Mouse (Mus musculus) embryonic facial prominence, embryonic 14.5 days (tissue): Measurements from ENCODE around the gene Zscan4f. TPM values are rescaled to one million over a fixed set of nuclear protein-coding genes. Genes with fewer than 3 reads are reported as not detected.
"Not testable (repeated sequence)": the region's sequence is repeated elsewhere in the genome, so short reads cannot be mapped to it uniquely, and the experiment has no call there.

ENCODE experiments used
- ATAC-seq: fragments of 200-750 bp; cut with Nextera tagmentation; 2 replicates; pipeline ENCODE4 v1.8.0; 2017; ENCODE audit warnings: low read depth, moderate number of reproducible peaks, moderate TSS enrichment
- DNase-seq: peaks from one replicate; pipeline ENCODE4 v3.0.0-alpha.2; 2015; ENCODE audit warnings: low spot score
- H3K27ac ChIP-seq: fragments of 300-500 bp; sonication (generic); replicated peaks from 2 replicates; pipeline ENCODE4 v1.5.1; 2014; ENCODE audit warnings: low read depth, mild to moderate bottlenecking, low read length, moderate library complexity
- H3K27me3 ChIP-seq: fragments of 300-500 bp; sonication (generic); replicated peaks from 2 replicates; pipeline ENCODE4 v1.6.1; 2014; ENCODE audit warnings: low read length; ENCODE audit not compliant: control insufficient read depth, insufficient read depth
- H3K36me3 ChIP-seq: fragments of 300-500 bp; sonication (generic); 2 replicates; pipeline ENCODE4 v1.6.1; 2014; ENCODE audit warnings: low read length, mixed read lengths; ENCODE audit not compliant: control insufficient read depth, insufficient read depth
- H3K4me1 ChIP-seq: fragments of 300-500 bp; sonication (generic); 2 replicates; pipeline ENCODE4 v1.6.1; 2014; ENCODE audit warnings: antibody characterized with exemption, low read length; ENCODE audit not compliant: control insufficient read depth, insufficient read depth
- H3K4me2 ChIP-seq: fragments of 300-500 bp; sonication (generic); 2 replicates; pipeline ENCODE4 v1.6.1; 2014; ENCODE audit warnings: low read depth, mild to moderate bottlenecking, low read length, moderate library complexity, mixed read lengths
- H3K4me3 ChIP-seq: fragments of 300-500 bp; sonication (generic); 2 replicates; pipeline ENCODE4 v1.5.1; 2014; ENCODE audit warnings: low read depth, mild to moderate bottlenecking, low read length
- H3K9ac ChIP-seq: fragments of 300-500 bp; sonication (generic); 2 replicates; pipeline ENCODE4 v1.6.1; 2014; ENCODE audit warnings: low read depth, mild to moderate bottlenecking, low read length, moderate library complexity, mixed read lengths
- H3K9me3 ChIP-seq: fragments of 300-500 bp; sonication (generic); 2 replicates; pipeline ENCODE4 v1.6.1; 2016; ENCODE audit warnings: low read length; ENCODE audit not compliant: control insufficient read depth
- whole genome bisulfite sequencing: fragments of 180-500 bp; shearing (Covaris S2); extraction: QIAGEN DNeasy Blood & Tissue Kit; methylation state at CpG from one replicate; pipeline ENCODE4 v1.1.7; 2014; 5-methylcytosine and 5-hydroxymethylcytosine counted together
- microRNA-seq: library from miRNA; unstranded; fragments of <30 nt; microRNA quantifications from one replicate; pipeline ENCODE4, GENCODE M21; 2016; ENCODE audit warnings: borderline number of aligned reads
- polyA plus RNA-seq: library from polyadenylated mRNA; unstranded; fragments of >200 nt; fragmentation: Nextera tagmentation; extraction: Ambion mirVana; gene quantifications from 2 replicates; pipeline ENCODE4 v1.2.1, GENCODE M21; 2014

Zscan4f gene
- not detected in 2 replicates for polyA plus RNA-seq

DNA sequence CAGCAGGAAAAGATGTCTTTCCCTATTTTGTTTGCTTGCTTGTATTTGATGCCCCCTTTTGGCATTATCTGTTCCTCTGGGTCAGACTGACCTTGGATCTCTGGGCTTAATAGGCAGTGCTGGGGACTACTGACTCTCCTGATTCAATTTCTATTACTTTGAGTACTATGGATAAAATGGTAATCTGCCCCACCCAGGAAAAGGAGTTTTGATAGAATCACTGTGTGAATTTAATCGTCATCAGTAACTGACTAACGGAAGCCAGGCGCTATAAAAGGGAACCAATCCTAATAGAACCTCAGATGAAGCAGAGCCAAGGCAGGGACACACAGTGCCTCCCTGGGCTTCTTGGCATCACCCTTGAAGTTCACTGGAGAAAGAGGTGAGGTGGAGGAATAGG, at the start of gene Zscan4f:
TSS of gene Zscan4f (plus strand) at position 301 of the 400 bp plus-strand sequence.
- not testable (repeated sequence) for ATAC-seq, H3K4me1 ChIP-seq

DNA sequence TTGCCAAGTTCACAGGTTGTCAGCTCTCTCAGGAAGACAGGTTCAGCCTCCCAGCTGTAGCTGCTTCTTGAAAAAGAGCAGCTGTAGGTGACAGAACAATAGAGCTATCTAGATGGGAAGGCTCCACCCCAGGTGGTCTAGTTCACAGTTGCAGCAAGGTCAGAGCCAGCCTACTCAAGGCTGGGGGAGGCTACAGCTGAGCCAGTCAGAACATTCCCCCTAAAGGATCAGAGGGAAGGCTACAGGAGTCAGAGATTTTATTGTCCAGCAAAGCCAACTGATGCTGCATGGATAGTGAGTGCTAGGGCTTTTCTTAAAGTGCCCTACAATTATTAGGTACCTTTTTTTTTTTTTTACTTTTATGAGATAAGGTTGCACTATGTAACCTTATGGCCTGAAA, 13.1 kb upstream of the Zscan4f start:
- ATAC-seq, H3K9me3 ChIP-seq, H3K4me3 ChIP-seq, DNase-seq, H3K27ac ChIP-seq, H3K4me2 ChIP-seq, H3K36me3 ChIP-seq, H3K27me3 ChIP-seq, H3K4me1 ChIP-seq, H3K9ac ChIP-seq: not testable (repeated sequence)

More for the DNA sequence above, at the start of gene Zscan4f:
- not testable (repeated sequence) for DNase-seq, H3K9ac ChIP-seq, H3K4me2 ChIP-seq, H3K4me3 ChIP-seq, H3K27ac ChIP-seq, H3K9me3 ChIP-seq, H3K27me3 ChIP-seq, H3K36me3 ChIP-seq
- 91% methylated on average over 3 of the region's 3 CpGs for WGBS

Small RNAs within 50 kb of the gene (microRNA-seq; reads per million reads assigned to microRNA genes)
- not detected for gene Gm23087

Other genes starting within 250 kb of the Zscan4f start
- not detected in 2 replicates for gene Zscan4d, start 231.8 kb upstream of the Zscan4f start, polyA plus RNA-seq
- gene Zscan4e, start 87.2 kb upstream of the Zscan4f start, polyA plus RNA-seq = not detected in 2 replicates
- not detected in 2 replicates for gene Zscan4-ps2, start 116.4 kb downstream of the Zscan4f start, polyA plus RNA-seq
- gene Zscan4-ps3, start 211.4 kb downstream of the Zscan4f start, polyA plus RNA-seq = not detected in 2 replicates